Mouse (Mus musculus): Measurements from ENCODE around the gene Hoga1. TPM values are rescaled to one million over a fixed set of nuclear protein-coding genes. Genes with fewer than 3 reads are reported as not detected.

The Hoga1 gene
- 7.2 and 9.8 TPM in 2 replicates for polyA plus RNA-seq (2014; fragmentation: Nextera tagmentation; extraction: Ambion mirVana)

GRCm38 (mm10) chr19:42045269-42046102, at the start of gene Hoga1:
TSS of gene Hoga1 (plus strand) at chr19:42045610.
- peak; percentile 95 for ATAC-seq (ENCODE audit: low FRiP score, low TSS enrichment)
- WGBS = 17% methylated on average over 23 of the region's 23 CpGs
- Histone ChIP-seq H3K36me3 (ENCODE audit: control insufficient read depth, insufficient read depth, low read length) (no peaks in the 10 kb centered on the region), H3K4me3 (ENCODE audit: low read length) (peak within 1 kb of the TSS; percentile 35), H3K9me3 (ENCODE audit: control insufficient read depth, low read length) (no peaks in the 10 kb centered on the region), H3K27ac (ENCODE audit: low read depth, low read length) (peak within 1 kb of the TSS; percentile 67), H3K27me3 (ENCODE audit: control insufficient read depth, insufficient read depth, low read length) (no peaks in the 10 kb centered on the region), H3K4me1 (ENCODE audit: control insufficient read depth, insufficient read depth, low read length) (no peaks in the 10 kb centered on the region), H3K4me2 (replicated peaks; ENCODE audit: low read depth, low read length) (peak within 1 kb of the TSS; percentile 56), H3K9ac (ENCODE audit: low read depth, low read length) (peak within 1 kb of the TSS; percentile 34; the same call in 1 of the 2 replicates)

GRCm38 (mm10) chr19:41997090-41997489, 48.3 kb upstream of the Hoga1 start:
- H3K27me3 ChIP-seq (ENCODE audit: control insufficient read depth, insufficient read depth, low read length) = no peaks in the 10 kb centered on the region
- no peak for ATAC-seq (ENCODE audit: low FRiP score, low TSS enrichment)
- 62% methylated on average over 10 of the region's 10 CpGs for WGBS
- no peaks in the 10 kb centered on the region for H3K9me3 ChIP-seq (ENCODE audit: control insufficient read depth, low read length)
- H3K4me1 ChIP-seq (ENCODE audit: control insufficient read depth, insufficient read depth, low read length) = peaks cover 61% of the 10 kb centered on the region
- H3K36me3 ChIP-seq (ENCODE audit: control insufficient read depth, insufficient read depth, low read length) = no peaks in the 10 kb centered on the region
- H3K4me3 ChIP-seq (ENCODE audit: low read length) = no peak overlapping the region
- no peak overlapping the region for H3K4me2 ChIP-seq (replicated peaks; ENCODE audit: low read depth, low read length)
- no peak overlapping the region for H3K9ac ChIP-seq (ENCODE audit: low read depth, low read length)
- H3K27ac ChIP-seq (ENCODE audit: low read depth, low read length) = no peak overlapping the region

GRCm38 (mm10) chr19:41998770-41999548, 46.5 kb upstream of the Hoga1 start:
- Histone ChIP-seq H3K4me3 (ENCODE audit: low read length) (no peak overlapping the region), H3K4me2 (replicated peaks; ENCODE audit: low read depth, low read length) (no peak overlapping the region), H3K9ac (ENCODE audit: low read depth, low read length) (no peak overlapping the region), H3K27ac (ENCODE audit: low read depth, low read length) (no peak overlapping the region), H3K36me3 (ENCODE audit: control insufficient read depth, insufficient read depth, low read length) (no peaks in the 10 kb centered on the region), H3K9me3 (ENCODE audit: control insufficient read depth, low read length) (no peaks in the 10 kb centered on the region), H3K27me3 (ENCODE audit: control insufficient read depth, insufficient read depth, low read length) (no peaks in the 10 kb centered on the region), H3K4me1 (ENCODE audit: control insufficient read depth, insufficient read depth, low read length) (peaks cover 44% of the 10 kb centered on the region)
- 85% methylated on average over 9 of the region's 9 CpGs for WGBS
- ATAC-seq (ENCODE audit: low FRiP score, low TSS enrichment) = no peak

GRCm38 (mm10) chr19:41999688-42000283, 45.6 kb upstream of the Hoga1 start:
- H3K27ac ChIP-seq (ENCODE audit: low read depth, low read length) = peak overlapping the region; percentile 83; the same call in 1 of the 2 replicates
- ATAC-seq (ENCODE audit: low FRiP score, low TSS enrichment) = no peak
- 86% methylated on average over 4 of the region's 4 CpGs for WGBS

GRCm38 (mm10) chr19:42000446-42000958, 44.9 kb upstream of the Hoga1 start:
- peak; percentile 46; the same call in 1 of the 2 replicates for ATAC-seq (ENCODE audit: low FRiP score, low TSS enrichment)
- H3K4me3 ChIP-seq (ENCODE audit: low read length) = no peak overlapping the region
- peak overlapping the region; percentile 83 for H3K27ac ChIP-seq (ENCODE audit: low read depth, low read length)
- WGBS = 15% methylated on average over 4 of the region's 4 CpGs
- no peak overlapping the region for H3K9ac ChIP-seq (ENCODE audit: low read depth, low read length)
- no peaks in the 10 kb centered on the region for H3K36me3 ChIP-seq (ENCODE audit: control insufficient read depth, insufficient read depth, low read length)
- no peaks in the 10 kb centered on the region for H3K9me3 ChIP-seq (ENCODE audit: control insufficient read depth, low read length)
- H3K4me2 ChIP-seq (replicated peaks; ENCODE audit: low read depth, low read length) = no peak overlapping the region
- no peaks in the 10 kb centered on the region for H3K27me3 ChIP-seq (ENCODE audit: control insufficient read depth, insufficient read depth, low read length)
- peaks cover 33% of the 10 kb centered on the region for H3K4me1 ChIP-seq (ENCODE audit: control insufficient read depth, insufficient read depth, low read length)

More at GRCm38 (mm10) chr19:41999688-42000283, 45.6 kb upstream of the Hoga1 start:
- Histone ChIP-seq H3K4me1 (ENCODE audit: control insufficient read depth, insufficient read depth, low read length) (peaks cover 35% of the 10 kb centered on the region), H3K9me3 (ENCODE audit: control insufficient read depth, low read length) (no peaks in the 10 kb centered on the region), H3K36me3 (ENCODE audit: control insufficient read depth, insufficient read depth, low read length) (no peaks in the 10 kb centered on the region), H3K4me2 (replicated peaks; ENCODE audit: low read depth, low read length) (no peak overlapping the region), H3K4me3 (ENCODE audit: low read length) (no peak overlapping the region), H3K27me3 (ENCODE audit: control insufficient read depth, insufficient read depth, low read length) (no peaks in the 10 kb centered on the region), H3K9ac (ENCODE audit: low read depth, low read length) (no peak overlapping the region)

- ATAC-seq (ENCODE audit: low FRiP score, low TSS enrichment) = no peak
- H3K4me3 ChIP-seq (ENCODE audit: low read length) = no peak overlapping the region
- 90% methylated on average over 12 of the region's 12 CpGs for WGBS
- H3K27me3 ChIP-seq (ENCODE audit: control insufficient read depth, insufficient read depth, low read length) = no peaks in the 10 kb centered on the region
- H3K4me2 ChIP-seq (replicated peaks; ENCODE audit: low read depth, low read length) = no peak overlapping the region
- no peak overlapping the region for H3K9ac ChIP-seq (ENCODE audit: low read depth, low read length)
- peak overlapping the region; percentile 83 for H3K27ac ChIP-seq (ENCODE audit: low read depth, low read length)
- no peaks in the 10 kb centered on the region for H3K9me3 ChIP-seq (ENCODE audit: control insufficient read depth, low read length)
- H3K4me1 ChIP-seq (ENCODE audit: control insufficient read depth, insufficient read depth, low read length) = peaks cover 32% of the 10 kb centered on the region
- H3K36me3 ChIP-seq (ENCODE audit: control insufficient read depth, insufficient read depth, low read length) = no peaks in the 10 kb centered on the region
Observed at GRCm38 (mm10) chr19:42001253-42001980, 44.0 kb upstream of the Hoga1 start.

- Histone ChIP-seq H3K27ac (ENCODE audit: low read depth, low read length) (no peak overlapping the region), H3K4me3 (ENCODE audit: low read length) (no peak overlapping the region), H3K27me3 (ENCODE audit: control insufficient read depth, insufficient read depth, low read length) (no peaks in the 10 kb centered on the region), H3K9me3 (ENCODE audit: control insufficient read depth, low read length) (no peaks in the 10 kb centered on the region), H3K9ac (ENCODE audit: low read depth, low read length) (no peak overlapping the region), H3K4me1 (ENCODE audit: control insufficient read depth, insufficient read depth, low read length) (peaks cover 45% of the 10 kb centered on the region), H3K36me3 (ENCODE audit: control insufficient read depth, insufficient read depth, low read length) (no peaks in the 10 kb centered on the region), H3K4me2 (replicated peaks; ENCODE audit: low read depth, low read length) (no peak overlapping the region)
- 75% methylated on average over 6 of the region's 6 CpGs for WGBS
- ATAC-seq (ENCODE audit: low FRiP score, low TSS enrichment) = no peak
Observed at GRCm38 (mm10) chr19:42004258-42004657, 41.2 kb upstream of the Hoga1 start.

- Histone ChIP-seq H3K9ac (ENCODE audit: low read depth, low read length) (no peak overlapping the region), H3K36me3 (ENCODE audit: control insufficient read depth, insufficient read depth, low read length) (no peaks in the 10 kb centered on the region), H3K4me1 (ENCODE audit: control insufficient read depth, insufficient read depth, low read length) (peaks cover 41% of the 10 kb centered on the region), H3K4me2 (replicated peaks; ENCODE audit: low read depth, low read length) (no peak overlapping the region), H3K27me3 (ENCODE audit: control insufficient read depth, insufficient read depth, low read length) (no peaks in the 10 kb centered on the region), H3K9me3 (ENCODE audit: control insufficient read depth, low read length) (no peaks in the 10 kb centered on the region), H3K4me3 (ENCODE audit: low read length) (no peak overlapping the region), H3K27ac (ENCODE audit: low read depth, low read length) (0 out of 2 replicates have a peak overlapping the region, but pooled peaks have one; percentile 8)
- 65% methylated on average over 3 of the region's 3 CpGs for WGBS
- no peak for ATAC-seq (ENCODE audit: low FRiP score, low TSS enrichment)
Observed at GRCm38 (mm10) chr19:42005616-42006015, 39.8 kb upstream of the Hoga1 start.
